Mouse (Mus musculus) midbrain, embryonic 14.5 days (tissue): ENCODE measurements around the gene Nek11. TPM values are rescaled to one million over a fixed set of nuclear protein-coding genes. Genes with fewer than 3 reads are reported as not detected.

Source experiments
- ATAC-seq: fragments of 200-750 bp; cut with Nextera tagmentation; 2 replicates; pipeline ENCODE4 v1.8.0; 2017; ENCODE audit warnings: moderate number of reproducible peaks, moderate library complexity; ENCODE audit not compliant: low FRiP score, low TSS enrichment
- DNase-seq: peaks from one replicate; pipeline ENCODE4 v3.0.0-alpha.2; 2015
- H3K27ac ChIP-seq: fragments of 300-500 bp; sonication (generic); replicated peaks from 2 replicates; pipeline ENCODE4 v1.5.1; 2014; ENCODE audit warnings: mild to moderate bottlenecking, low read depth, low read length, moderate library complexity
- H3K27me3 ChIP-seq: fragments of 300-500 bp; sonication (generic); 2 replicates; pipeline ENCODE4 v1.6.1; 2014; ENCODE audit warnings: low read length, control low read depth, mixed read lengths; ENCODE audit not compliant: control insufficient read depth, insufficient read depth
- H3K36me3 ChIP-seq: fragments of 300-500 bp; sonication (generic); 2 replicates; pipeline ENCODE4 v1.6.1; 2014; ENCODE audit warnings: low read length, control low read depth; ENCODE audit not compliant: control insufficient read depth, insufficient read depth
- H3K4me1 ChIP-seq: fragments of 300-500 bp; sonication (generic); 2 replicates; pipeline ENCODE4 v1.6.1; 2014; ENCODE audit warnings: mild to moderate bottlenecking, antibody characterized with exemption, low read length, control low read depth; ENCODE audit not compliant: control insufficient read depth, insufficient read depth
- H3K4me2 ChIP-seq: fragments of 300-500 bp; sonication (generic); 2 replicates; pipeline ENCODE4 v1.6.1; 2014; ENCODE audit warnings: mild to moderate bottlenecking, low read length, moderate library complexity
- H3K4me3 ChIP-seq: fragments of 300-500 bp; sonication (generic); replicated peaks from 2 replicates; pipeline ENCODE4 v1.5.1; 2014; ENCODE audit warnings: low read depth, low read length
- H3K9ac ChIP-seq: fragments of 300-500 bp; sonication (generic); replicated peaks from 2 replicates; pipeline ENCODE4 v1.6.1; 2014; ENCODE audit warnings: mild to moderate bottlenecking, low read length, moderate library complexity
- H3K9me3 ChIP-seq: fragments of 300-500 bp; sonication (generic); 2 replicates; pipeline ENCODE4 v1.6.1; 2016; ENCODE audit warnings: low read length, control low read depth, mixed read lengths; ENCODE audit not compliant: control insufficient read depth
- WGBS: fragments of 180-500 bp; shearing (Covaris S2); extraction: QIAGEN DNeasy Blood & Tissue Kit; methylation state at CpG from one replicate; pipeline ENCODE4 v1.1.7; 2014; 5-methylcytosine and 5-hydroxymethylcytosine counted together
- polyA plus RNA-seq: library from polyadenylated mRNA; unstranded; fragments of >200 nt; fragmentation: Nextera tagmentation; extraction: Ambion mirVana; gene quantifications from 2 replicates; pipeline ENCODE4 v1.2.1, GENCODE M21; 2014

Gene Nek11
- polyA plus RNA-seq, 1 experiment from 2014 or later: 3.1 TPM

- H3K4me1 ChIP-seq: 0 out of 2 replicates have a peak, but pooled peaks cover 3% of the 10 kb centered on the region
- WGBS: 74% methylated on average over 10 of the region's 10 CpGs
- no peak overlapping the region for H3K9ac ChIP-seq
- no peak for ATAC-seq
- H3K4me2 ChIP-seq: no peak overlapping the region
- no peak overlapping the region for H3K4me3 ChIP-seq
- H3K36me3 ChIP-seq: no peaks in the 10 kb centered on the region
- H3K27ac ChIP-seq: 0 out of 2 replicates have a peak overlapping the region, but pooled peaks have one; percentile 5
- no peak for DNase-seq
- H3K9me3 ChIP-seq: peaks cover 4% of the 10 kb centered on the region; the same call in 1 of the 2 replicates
- H3K27me3 ChIP-seq: no peaks in the 10 kb centered on the region
Observed at GRCm38 (mm10) chr9:105348242-105349031, 46.9 kb downstream of the Nek11 start.

- H3K9me3 ChIP-seq: peaks cover 6% of the 10 kb centered on the region; the same call in 1 of the 2 replicates
- no peaks in the 10 kb centered on the region for H3K27me3 ChIP-seq
- DNase-seq (peak; percentile 88), ATAC-seq (peak; percentile 80)
- no peak overlapping the region for H3K9ac ChIP-seq
- H3K27ac ChIP-seq: peak overlapping the region; percentile 70
- H3K4me2 ChIP-seq: peak overlapping the region; percentile 11; the same call in 1 of the 2 replicates
- no peaks in the 10 kb centered on the region for H3K36me3 ChIP-seq
- peaks cover 8% of the 10 kb centered on the region for H3K4me1 ChIP-seq
- no peak overlapping the region for H3K4me3 ChIP-seq
- WGBS: 25% methylated on average over 10 of the region's 10 CpGs
Observed at GRCm38 (mm10) chr9:105342994-105343656, 52.2 kb downstream of the Nek11 start.

- ATAC-seq (no peak; the same call in 1 of the 2 replicates), DNase-seq (no peak)
- Histone ChIP-seq H3K4me2 (no peak overlapping the region), H3K27me3 (no peaks in the 10 kb centered on the region), H3K27ac (peak overlapping the region; percentile 70), H3K36me3 (no peaks in the 10 kb centered on the region), H3K9ac (no peak overlapping the region), H3K4me3 (no peak overlapping the region), H3K9me3 (peaks cover 6% of the 10 kb centered on the region; the same call in 1 of the 2 replicates), H3K4me1 (peaks cover 8% of the 10 kb centered on the region)
- 57% methylated on average over 3 of the region's 3 CpGs for WGBS
Observed at GRCm38 (mm10) chr9:105342565-105342964, 52.8 kb downstream of the Nek11 start.

GRCm38 (mm10) chr9:105332436-105333016, 62.8 kb downstream of the Nek11 start:
- no peaks in the 10 kb centered on the region for H3K36me3 ChIP-seq
- ATAC-seq: no peak
- no peak overlapping the region for H3K9ac ChIP-seq
- H3K4me3 ChIP-seq: no peak overlapping the region
- no peak for DNase-seq
- H3K27ac ChIP-seq: no peak overlapping the region
- no peaks in the 10 kb centered on the region for H3K9me3 ChIP-seq
- WGBS: 76% methylated on average over 4 of the region's 4 CpGs
- no peaks in the 10 kb centered on the region for H3K4me1 ChIP-seq
- no peak overlapping the region for H3K4me2 ChIP-seq
- no peaks in the 10 kb centered on the region for H3K27me3 ChIP-seq

- H3K9ac ChIP-seq: no peak overlapping the region
- no peaks in the 10 kb centered on the region for H3K4me1 ChIP-seq
- no peak overlapping the region for H3K27ac ChIP-seq
- no peak overlapping the region for H3K4me3 ChIP-seq
- ATAC-seq: no peak
- no peak overlapping the region for H3K4me2 ChIP-seq
- WGBS: 70% methylated on average over 10 of the region's 10 CpGs
- H3K9me3 ChIP-seq: no peaks in the 10 kb centered on the region
- no peaks in the 10 kb centered on the region for H3K36me3 ChIP-seq
- DNase-seq: peak; percentile 29
- no peaks in the 10 kb centered on the region for H3K27me3 ChIP-seq
Observed at GRCm38 (mm10) chr9:105321856-105322255, 73.5 kb downstream of the Nek11 start.

GRCm38 (mm10) chr9:105313250-105313649, 82.1 kb downstream of the Nek11 start:
- Histone ChIP-seq H3K36me3 (no peaks in the 10 kb centered on the region), H3K4me3 (no peak overlapping the region), H3K9ac (no peak overlapping the region), H3K4me2 (no peak overlapping the region), H3K9me3 (no peaks in the 10 kb centered on the region), H3K27me3 (no peaks in the 10 kb centered on the region), H3K27ac (no peak overlapping the region), H3K4me1 (peaks cover 7% of the 10 kb centered on the region)
- 62% methylated on average over 10 of the region's 10 CpGs for WGBS
- ATAC-seq (no peak), DNase-seq (peak; percentile 44)

- Histone ChIP-seq H3K9me3 (no peaks in the 10 kb centered on the region), H3K9ac (no peak overlapping the region), H3K36me3 (no peaks in the 10 kb centered on the region), H3K4me2 (no peak overlapping the region), H3K27me3 (no peaks in the 10 kb centered on the region), H3K4me3 (no peak overlapping the region), H3K4me1 (peaks cover 7% of the 10 kb centered on the region), H3K27ac (no peak overlapping the region)
- ATAC-seq: no peak
- WGBS: 78% methylated on average over 1 of the region's 1 CpGs
- DNase-seq: no peak
Observed at GRCm38 (mm10) chr9:105312686-105313085, 82.6 kb downstream of the Nek11 start.

GRCm38 (mm10) chr9:105309553-105310281, 85.6 kb downstream of the Nek11 start:
- Histone ChIP-seq H3K36me3 (no peaks in the 10 kb centered on the region), H3K27ac (peak overlapping the region; percentile 55; the same call in 1 of the 2 replicates), H3K9ac (no peak overlapping the region), H3K27me3 (no peaks in the 10 kb centered on the region), H3K4me1 (peaks cover 14% of the 10 kb centered on the region), H3K9me3 (no peaks in the 10 kb centered on the region), H3K4me2 (no peak overlapping the region; the same call in 1 of the 2 replicates), H3K4me3 (no peak overlapping the region)
- 34% methylated on average over 9 of the region's 9 CpGs for WGBS
- peak; percentile 71 for DNase-seq
- ATAC-seq: no peak; the same call in 1 of the 2 replicates
